Mouse (Mus musculus): ENCODE measurements around the gene Fndc3b.

Fndc3b gene

DNA sequence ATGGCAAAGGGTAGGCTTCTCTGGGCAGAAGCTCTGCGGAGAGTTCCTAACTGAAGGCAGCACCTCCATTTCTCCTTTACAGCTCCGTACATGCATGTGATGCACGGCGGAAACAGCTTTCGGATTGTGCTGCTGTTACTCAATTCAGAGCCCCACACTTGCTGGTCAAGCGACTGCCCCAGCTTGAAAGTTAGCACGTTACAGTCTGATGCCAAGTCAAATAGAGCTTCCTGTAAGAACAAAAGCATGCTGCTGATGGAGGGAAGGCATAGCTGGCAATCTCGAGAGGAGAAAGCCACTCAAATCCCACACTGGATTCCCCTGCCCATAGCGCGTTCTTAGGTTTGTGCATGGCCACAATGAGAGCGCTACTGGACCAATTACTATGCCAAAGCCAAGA lies 122.5 kb downstream of the Fndc3b start:
- no peak for DNase-seq

DNA sequence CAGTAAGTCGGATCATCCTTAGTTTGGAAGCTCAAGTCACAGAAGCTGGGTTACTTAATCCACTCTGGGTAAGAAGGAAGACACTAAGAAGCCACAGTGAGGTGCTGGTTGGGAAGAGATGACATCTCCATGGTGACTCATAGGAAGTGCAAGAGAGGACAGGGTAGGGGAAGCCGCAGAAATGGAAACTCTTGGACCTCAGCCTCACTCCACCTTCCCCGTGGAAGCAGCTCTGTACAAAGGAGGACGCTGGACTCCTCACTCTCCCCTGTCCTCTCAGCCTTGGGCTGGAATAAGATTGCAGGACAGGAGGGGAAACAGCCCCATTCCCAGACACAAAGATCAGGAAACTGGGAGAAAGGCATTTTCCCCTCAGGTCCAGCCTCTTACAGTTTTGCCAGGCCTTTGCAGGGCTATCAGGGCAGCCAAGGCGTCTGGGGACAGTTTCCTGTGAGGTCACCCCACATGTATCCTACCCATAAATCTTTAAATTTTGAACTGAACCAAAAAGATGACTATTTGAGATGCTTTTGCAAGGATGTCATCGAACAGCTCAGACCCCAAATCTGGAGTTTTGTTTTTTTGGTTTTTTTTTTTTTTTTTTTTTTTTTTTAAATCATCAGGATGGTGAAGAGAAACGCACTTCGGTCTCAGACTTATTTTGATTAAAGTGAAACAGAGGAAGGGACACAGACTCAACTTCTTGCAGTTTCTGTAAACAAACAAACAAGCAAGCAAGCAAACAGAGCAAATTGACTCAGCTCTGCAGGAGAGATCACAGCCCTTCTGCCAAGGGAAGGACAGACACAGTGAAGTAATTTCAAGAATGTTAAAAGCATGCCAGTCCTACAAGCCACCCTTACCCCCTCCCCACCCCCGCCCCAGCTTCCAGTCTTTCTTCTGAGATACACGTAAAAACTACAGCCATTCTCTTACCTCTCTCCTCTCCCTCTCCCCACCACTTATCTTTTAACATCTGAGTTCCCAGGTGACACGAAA lies 126.2 kb downstream of the Fndc3b start:
- peak; percentile 43 to 56 for DNase-seq

DNA sequence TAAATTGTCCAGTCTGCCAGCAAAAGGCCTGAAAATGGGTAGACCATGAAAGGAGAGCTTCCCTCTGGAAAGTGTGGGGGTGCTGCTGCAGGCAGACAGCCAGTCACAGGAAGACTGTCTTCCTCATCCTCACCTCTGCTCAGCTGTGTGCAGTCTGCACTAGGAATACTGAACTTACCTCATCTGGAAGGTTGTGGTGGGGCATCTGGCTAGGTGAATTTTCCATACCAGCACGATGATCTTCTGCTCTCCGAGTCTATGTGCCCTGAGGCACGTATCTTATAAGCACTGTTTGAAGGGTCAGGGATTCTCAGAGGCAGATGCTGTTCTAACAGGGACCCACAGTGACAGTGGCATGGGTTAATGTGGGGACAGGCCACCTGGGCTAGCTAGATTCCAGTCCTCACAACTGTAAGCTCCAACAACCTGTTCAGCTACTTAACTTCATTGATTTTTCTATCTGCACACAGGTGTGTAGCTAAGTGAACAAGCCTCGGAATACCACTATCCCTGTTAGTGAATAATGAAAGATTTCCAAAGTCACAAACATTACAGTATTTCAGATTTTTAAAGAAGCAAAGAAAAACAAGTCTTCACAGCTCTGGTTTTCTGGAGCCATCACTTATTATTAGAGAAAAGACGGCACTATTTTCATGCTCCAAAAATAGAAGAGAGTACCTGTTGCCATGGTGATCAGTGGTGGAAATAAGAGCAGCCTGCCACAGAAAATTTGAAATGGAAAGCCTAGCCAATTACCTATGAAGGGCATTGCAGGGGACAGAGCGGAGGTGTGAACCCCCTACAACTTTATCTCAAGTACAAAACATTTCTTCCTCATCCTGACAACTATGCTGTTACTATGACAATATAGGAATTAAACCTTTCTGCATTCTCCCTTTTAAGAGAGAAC lies 128.9 kb downstream of the Fndc3b start:
- DNase-seq: no peak

DNA sequence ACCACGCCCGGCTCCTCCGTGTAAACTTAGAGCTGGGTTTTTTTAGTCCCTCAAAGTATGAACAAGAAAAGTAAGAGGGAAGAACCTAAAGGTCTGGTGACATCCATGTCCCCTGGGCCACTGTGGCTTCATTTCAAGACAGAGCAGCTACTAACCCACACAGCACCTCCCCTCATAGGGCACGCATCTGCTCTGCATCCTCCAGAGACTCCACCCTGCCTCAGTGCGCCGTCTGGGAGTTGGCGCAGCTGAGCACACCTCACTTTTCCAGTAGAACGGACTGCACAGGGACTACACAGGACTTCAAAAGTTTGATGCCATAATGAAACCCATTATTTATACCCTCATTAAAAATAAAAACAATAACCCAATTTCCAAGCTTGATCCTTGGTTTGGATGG lies 130.2 kb downstream of the Fndc3b start:
- DNase-seq: no peak

DNA sequence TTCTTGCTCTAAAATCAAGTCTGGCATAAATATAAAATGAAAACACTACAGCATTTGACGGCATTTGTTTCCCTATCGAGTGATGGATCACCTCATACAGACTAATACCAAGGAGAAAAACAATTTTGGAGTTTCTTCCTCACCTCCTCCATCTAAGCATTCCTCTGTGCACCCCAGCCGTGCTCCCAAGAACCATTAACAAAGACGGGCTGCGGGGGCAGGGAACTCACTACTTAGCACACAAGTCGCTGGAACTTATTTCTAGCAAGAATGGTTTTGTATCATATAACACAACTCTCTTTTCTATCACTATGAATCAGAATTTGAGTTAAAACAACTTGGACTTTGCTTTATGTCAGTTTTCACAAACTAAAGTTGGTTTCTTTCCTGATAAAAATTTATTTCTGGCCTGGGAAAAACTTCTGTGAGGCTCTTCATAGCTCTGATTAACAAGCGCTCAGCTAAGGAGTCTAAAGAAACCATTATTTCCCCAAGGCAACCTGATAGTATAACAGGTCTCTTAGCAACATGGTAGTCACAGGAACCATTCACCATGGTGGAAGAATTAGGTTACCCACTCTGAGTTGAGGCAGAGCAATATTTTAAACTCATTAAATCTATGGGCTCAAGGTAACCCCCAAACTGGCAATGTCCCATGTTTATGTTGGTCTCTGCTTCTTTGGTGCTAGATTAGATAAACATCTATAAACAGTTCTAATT lies 131.1 kb downstream of the Fndc3b start:
- no peak for DNase-seq

DNA sequence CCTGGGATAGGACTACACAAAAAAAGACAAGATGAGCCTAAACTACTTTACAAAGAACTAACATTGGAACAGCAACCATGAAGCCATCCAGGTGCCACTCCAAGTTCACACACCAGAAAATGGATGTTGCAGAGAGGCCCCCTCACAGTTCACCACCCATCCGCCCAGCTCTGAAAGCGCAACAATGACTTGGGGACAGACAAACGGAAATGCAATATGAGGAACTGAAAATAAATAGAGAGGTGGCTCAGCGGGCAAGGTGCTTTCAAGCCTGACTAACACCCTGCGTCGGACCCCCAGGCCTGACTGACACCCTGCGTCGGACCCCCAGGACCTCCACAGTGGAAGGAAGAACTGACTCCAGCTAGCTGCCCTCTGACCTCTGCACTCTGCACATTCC lies 131.9 kb downstream of the Fndc3b start:
- DNase-seq: no peak

DNA sequence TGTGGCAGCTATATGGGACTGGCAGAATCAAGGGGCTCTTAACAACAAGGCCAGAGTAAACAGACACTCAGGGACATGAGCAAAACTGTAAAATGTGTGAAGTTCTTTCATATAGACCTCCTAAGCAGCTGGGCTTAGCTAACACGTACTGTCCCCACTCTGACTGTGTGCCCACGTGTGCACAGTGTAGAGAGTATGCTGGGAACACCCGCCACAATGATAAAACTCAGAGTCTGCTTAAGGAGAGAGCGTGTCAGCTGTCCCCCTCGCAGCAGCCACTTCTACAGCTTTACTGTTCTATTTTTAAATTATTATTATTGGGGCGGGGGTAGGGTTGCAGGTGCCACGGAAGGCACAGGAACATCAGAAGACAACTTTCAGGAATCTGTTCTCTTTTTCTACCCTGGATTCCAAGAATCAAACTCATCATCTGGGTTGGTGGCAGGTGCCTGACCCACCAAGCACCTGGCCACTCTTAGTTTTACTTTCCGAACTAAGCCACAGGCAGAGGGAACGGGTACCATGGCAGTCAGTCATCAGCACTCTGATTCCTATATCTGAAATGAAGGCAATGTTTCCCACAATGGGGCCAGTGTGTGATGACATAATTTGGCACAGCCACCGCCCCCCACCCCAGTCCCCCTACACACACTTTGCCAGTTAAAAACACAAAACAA lies 133.6 kb downstream of the Fndc3b start:
- DNase-seq: no peak

DNA sequence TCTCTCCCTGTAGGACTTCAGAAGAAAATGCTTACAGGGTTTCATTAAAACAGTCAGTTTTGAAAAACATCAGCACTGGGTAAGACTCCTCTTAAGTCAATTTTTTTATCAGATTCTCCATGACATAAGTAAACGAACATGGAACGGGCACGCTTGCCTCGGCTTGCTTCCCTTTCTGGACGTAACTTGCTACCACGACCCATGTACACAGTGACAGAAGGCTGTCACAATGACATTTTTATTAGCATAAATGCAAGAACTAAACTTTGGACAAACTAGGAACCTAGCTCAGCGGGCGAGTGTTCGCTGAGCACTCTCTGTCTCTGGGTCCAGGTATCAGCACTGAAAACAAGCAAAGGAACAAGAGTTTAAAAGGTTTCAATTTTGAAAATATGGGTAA lies 136.9 kb downstream of the Fndc3b start:
- DNase-seq: no peak

DNA sequence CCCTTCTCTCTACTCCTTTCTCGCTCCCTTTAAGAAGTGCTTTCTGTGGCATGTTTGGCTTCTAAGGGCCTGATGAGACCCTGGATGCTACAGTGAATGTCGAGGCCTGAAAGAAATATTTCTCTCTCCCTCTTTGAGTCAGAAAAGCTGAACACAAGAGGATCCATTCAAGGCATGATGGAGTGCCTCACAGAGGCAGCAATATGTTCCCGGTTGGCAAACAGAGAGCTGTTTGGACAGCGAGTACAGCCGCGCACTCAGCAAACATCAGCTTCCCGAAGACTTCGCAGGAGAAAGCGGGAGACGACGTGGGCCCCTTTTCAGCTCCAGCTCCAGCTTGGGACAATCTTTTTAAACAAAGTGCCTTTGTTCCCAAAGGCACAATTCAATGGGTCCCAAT lies 137.6 kb downstream of the Fndc3b start:
- DNase-seq: no peak

DNA sequence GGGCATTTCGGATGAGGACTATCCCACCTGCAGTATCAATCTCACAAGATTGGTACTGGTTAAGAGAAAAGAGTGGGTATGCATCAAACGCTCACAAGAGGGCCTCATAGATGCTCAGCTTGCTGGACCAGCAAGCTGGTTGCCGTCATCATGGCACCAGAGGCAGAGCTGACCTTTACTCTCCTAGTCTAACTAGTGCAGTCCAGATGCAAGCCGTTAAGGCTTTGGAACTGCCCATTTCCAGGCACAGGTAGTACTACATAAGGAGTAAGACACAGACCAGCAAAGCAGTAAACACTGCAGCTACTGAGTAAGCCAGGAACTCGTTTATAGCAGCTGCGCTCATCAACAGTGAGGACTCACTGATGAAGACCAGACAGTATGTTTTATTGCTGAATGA lies 138.8 kb downstream of the Fndc3b start:
- DNase-seq: peak; percentile 73 to 88

DNA sequence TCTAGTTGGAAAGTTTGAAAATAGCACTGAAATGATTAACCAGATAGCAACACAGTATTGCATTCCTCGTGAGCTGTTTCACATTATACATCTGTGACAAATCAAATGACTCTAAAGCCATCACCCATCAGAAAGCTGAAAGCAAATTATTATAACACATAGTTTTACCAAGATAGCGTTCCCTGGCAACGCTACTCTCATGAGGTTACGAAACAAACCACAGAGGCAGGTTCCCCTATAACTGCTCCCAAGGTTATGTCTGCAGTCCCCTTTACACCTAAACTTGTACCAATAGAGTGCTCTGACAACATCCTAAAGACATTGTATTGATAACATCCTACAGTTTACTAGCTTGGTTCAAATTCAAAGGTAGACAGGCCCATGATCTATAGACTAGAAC lies 145.8 kb downstream of the Fndc3b start:
- no peak for DNase-seq

DNA sequence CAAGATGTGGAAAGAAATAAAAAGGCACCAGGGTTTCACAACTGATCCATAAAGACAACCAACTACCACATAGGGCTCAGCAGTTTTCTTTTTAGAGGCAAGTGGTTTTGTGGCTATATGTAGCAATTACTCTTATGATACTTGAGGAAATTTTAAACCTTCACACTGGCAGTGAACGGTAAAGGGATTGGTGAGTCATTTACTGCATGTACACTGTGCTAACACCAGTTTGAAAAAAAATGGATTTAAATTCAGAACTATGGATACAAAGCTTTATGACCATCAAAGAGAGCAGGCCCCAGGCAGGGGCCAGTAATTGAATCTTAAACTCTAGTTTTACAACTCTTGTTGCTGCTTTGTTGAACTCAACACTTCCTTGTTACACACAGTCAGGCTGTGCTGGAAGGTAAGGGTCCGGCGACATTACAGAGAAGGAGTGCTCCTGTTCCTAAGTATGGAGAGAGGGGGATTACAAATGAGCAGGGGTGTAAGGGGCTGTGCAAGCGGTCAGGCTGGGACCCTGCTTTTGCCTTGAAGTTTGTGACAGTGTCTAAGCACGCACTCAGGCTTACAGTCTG lies 148.0 kb downstream of the Fndc3b start:
- no peak for DNase-seq

DNA sequence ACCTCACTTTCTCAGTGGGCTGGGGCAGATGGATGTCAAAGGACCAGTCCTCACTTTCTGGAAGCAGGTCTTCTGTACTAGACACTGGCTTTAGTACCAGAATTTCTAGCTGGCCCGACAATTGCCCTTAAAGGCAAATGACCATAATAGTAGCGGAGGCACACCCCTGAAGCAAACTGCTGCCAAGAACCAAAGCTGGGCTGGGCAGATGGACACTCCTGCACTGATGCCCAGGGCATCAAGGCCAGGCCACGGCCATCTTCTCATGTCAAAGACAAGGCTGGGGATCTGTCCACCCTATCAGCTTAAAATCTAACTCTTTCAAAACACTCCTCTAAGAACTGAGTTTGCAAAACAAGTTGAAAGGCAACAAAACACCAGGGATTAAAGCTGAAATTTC lies 148.6 kb downstream of the Fndc3b start:
- no peak for DNase-seq

DNA sequence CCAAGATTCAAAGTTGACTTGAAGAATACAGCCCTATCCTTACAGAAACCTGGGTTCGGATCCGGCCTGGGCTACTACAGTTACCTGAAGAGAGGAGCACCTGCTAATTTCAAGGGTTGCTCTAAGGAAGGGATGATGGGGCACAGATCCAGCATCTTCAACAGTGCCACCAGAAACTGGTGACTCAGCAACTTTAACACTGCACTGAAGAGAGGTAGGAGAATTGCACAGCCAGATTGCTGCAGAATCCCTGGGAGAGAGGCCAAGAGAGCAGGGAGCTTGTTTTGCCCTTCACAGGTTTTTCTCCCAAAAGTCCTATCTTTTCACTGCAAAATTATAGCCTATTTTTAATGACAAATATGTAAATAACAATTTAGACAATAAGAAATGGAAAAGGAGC lies 149.2 kb downstream of the Fndc3b start:
- peak in 1 of 2 experiments; percentile 49 for DNase-seq

DNA sequence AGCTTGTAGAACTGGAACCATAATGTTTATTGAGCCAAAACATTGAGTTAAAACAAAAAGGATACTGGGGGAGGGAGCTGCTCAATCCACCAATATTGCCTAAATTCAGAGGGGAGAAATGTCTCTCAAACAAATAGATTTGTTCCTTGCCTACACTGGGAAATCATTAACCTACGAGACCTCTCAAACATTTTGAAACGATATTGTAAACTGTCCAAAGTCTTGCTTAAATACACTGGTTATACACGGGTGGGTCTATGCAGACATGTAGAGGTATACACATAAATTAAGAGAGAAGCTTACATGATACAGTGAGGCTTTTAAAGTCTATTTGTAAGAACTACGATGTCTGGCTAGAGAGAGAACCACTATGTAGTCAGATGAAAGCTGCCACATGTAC lies 151.8 kb downstream of the Fndc3b start:
- no peak for DNase-seq

DNA sequence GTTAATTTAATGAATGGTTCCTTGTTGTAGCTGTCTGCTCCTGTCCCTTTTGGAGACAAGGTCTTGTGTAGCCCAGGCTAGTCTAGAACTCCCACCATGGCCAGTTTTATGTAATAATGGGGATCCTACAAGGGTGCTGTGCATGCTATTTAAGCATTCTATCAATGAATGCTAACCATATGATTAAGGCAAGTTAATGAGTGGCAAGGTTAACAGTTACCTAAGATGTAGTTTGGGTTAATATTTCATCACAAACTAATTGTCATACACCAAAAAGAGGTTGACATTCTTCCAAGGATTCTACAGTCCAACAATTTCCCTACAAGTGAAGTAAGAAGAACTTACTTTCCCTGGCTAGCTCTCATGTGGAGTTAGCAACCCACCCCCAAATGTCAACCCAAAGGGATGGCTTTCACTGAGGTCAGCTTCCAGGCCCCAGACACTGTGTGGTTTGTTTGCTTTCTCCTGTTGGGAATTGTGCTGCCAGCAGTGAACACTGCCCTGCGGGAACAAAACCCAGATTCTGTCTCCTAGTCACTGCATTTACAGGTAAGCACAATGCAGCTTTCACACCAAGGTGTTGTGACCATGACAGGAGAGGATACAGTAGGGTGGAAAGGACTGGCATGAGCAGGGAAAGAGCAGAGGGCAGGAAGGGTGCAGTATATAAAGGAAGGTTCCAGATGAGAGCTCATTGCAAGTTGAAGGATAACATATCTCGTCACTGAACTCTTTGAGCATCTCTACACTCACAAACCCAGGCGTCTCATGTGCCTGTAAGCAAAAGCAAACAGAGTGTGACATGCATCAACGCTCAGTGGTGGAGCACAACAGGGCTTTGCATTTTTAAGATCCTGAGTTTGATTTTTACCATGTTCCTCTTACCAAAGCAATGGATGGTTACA lies 153.8 kb downstream of the Fndc3b start:
- DNase-seq: peak; percentile 35 to 64

DNA sequence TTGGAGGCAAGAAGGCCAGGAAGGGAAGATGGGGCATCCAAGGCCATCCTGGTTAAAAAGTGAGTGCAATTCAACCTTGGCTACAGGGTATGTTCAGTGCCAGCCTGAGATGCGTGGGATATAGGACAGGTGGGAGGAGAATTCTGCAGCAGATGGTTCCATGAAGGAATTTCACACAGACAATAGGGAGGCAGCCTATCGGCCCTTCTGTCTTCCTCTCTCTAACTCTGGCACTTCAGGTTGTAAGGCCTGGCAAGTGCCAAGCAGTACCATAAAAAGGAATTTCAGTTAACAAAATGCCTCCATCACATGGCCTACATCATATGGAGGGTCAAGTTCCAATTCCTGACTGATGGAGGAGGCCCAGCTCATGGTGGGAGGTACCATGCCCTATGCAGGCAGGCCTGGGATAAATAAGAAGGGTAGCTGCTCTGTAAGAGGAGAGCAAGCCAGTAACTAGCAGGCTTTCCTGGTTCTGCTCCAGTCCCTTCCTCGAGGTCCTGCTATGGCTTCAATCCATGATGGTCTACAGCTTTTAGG lies 155.6 kb downstream of the Fndc3b start:
- no peak for DNase-seq

DNA sequence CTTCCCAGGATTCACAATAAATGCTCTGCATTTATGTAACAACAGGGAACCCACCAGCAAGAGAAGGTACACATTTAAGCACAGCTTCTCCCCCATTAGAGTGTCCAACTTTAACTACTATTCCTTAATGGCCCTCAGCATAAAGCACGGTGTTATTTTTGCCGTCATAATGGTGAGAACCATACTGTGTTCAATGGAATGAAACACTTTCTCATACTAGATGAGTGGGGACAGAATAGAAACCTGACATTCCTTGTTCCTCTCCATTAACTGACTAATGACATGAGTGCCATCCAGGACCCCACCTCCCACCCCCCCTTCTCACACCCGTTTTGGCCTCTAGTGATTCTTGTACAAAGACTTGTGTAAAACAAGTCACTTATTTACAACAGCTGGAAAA lies 156.8 kb downstream of the Fndc3b start:
- no peak for DNase-seq

DNA sequence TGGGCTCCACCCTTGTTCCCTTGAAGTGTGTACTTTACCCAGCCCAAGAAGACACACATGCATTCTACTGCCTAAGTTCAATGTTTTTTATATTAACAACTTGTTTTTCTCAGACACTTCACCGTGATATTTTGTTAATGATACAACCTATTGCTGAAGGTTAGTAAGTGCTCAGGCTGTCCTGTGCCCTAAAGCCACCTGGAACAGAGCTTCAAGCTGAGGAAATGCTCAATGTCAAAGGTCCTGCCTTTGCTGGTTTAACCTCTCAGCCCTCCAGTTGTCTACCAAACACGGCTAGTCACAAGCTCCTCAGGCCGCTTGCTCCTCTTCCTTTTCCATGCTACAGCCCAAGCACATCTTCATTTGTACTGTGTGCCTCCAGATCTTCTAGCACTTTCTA lies 157.3 kb downstream of the Fndc3b start:
- peak; percentile 50 to 80 for DNase-seq

DNA sequence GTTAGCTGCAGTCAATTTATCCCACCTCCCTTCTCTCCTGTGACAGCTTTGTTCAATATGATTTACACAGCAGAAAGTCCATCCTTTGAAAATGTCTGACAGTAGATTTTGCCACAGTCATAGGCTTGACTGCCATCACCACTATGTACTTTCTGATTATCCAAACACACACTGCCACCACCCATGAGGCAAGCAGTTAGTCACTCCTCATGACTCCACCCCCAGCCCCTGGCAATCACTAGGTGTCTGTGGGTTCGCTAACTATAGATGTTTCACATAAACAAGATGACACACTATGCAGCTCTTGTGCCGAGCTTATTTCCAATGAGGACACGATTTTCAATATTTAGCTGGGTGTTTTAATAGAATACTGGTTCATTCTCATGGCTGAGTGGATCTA lies 160.1 kb downstream of the Fndc3b start:
- no peak for DNase-seq

DNA sequence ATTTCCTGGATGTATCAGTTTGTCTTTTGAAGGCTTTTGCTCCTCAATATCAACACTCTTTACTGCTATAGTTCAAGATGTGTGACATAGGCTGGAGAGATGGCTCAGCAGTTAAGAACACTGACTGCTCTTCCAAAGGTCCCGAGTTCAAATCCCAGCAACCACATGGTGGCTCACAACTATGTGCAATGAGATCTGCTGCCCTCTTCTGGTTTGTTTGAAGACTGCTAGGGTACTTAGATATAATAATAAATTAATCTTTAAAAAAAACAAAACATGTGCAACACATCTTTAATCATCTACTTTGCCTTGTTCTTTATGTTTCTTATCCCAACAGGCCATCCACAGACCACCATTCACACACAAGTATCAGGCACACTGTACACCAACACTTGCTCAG lies 160.7 kb downstream of the Fndc3b start:
- no peak for DNase-seq

All from kidney, postnatal 36 days (tissue).